Mouse (Mus musculus): ENCODE results near the gene Pigk. TPM values are rescaled to one million over a fixed set of nuclear protein-coding genes. Genes with fewer than 3 reads are reported as not detected.

The Pigk gene
- polyA plus RNA-seq, 1 experiment from 2014 or later, result 41.5 TPM

- ATAC-seq (ENCODE audit: low FRiP score, low read depth), result no peak
- H3K36me3 ChIP-seq, result no peaks in the 10 kb centered on the region
- H3K4me1 ChIP-seq, result peaks cover 14% of the 10 kb centered on the region
- H3K4me3 ChIP-seq, result no peak overlapping the region
- H3K4me2 ChIP-seq (replicated peaks), result no peak overlapping the region
- H3K27ac ChIP-seq (replicated peaks), result no peak overlapping the region
- H3K9me3 ChIP-seq, result no peaks in the 10 kb centered on the region
- WGBS, result 74% methylated on average over 3 of the region's 3 CpGs
- no peak overlapping the region for H3K9ac ChIP-seq (replicated peaks)
- H3K27me3 ChIP-seq, result no peaks in the 10 kb centered on the region
Measured at GRCm38 (mm10) chr3:152883556-152883955, 169.7 kb downstream of the Pigk start.

- no peak for ATAC-seq (ENCODE audit: low FRiP score, low read depth)
- Histone ChIP-seq H3K27me3 (no peaks in the 10 kb centered on the region), H3K9me3 (no peaks in the 10 kb centered on the region), H3K27ac (replicated peaks) (no peak overlapping the region), H3K4me2 (replicated peaks) (no peak overlapping the region), H3K36me3 (no peaks in the 10 kb centered on the region), H3K4me3 (no peak overlapping the region), H3K4me1 (peaks cover 9% of the 10 kb centered on the region; the same call in 1 of the 2 replicates), H3K9ac (replicated peaks) (no peak overlapping the region)
Measured at GRCm38 (mm10) chr3:152886749-152887148, 172.8 kb downstream of the Pigk start.

DNA sequence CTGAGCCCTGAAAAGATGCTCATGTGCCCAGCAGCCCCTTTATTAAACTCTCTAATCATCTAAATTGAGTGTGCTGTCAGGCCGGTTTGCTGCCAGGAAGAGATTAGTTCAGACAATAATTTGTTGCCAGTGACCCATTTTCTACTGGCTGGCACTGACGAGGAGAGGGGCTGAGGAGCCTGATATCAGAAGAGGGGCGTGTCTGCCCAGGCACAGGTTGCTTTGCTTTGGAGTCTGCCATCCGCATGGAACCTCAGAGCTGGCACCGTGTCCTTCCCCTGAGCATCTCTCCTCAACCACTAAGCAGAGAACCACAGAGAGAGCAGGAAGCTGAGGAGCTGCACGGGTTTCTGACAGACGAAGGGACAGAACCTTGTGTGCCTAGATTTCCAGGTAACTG lies 174.2 kb downstream of the Pigk start:
- no peak overlapping the region for H3K9ac ChIP-seq (replicated peaks)
- H3K4me3 ChIP-seq, result no peak overlapping the region
- H3K9me3 ChIP-seq, result no peaks in the 10 kb centered on the region
- H3K4me2 ChIP-seq (replicated peaks), result no peak overlapping the region
- H3K27ac ChIP-seq (replicated peaks), result no peak overlapping the region
- H3K4me1 ChIP-seq, result peaks cover 9% of the 10 kb centered on the region; the same call in 1 of the 2 replicates
- ATAC-seq (ENCODE audit: low FRiP score, low read depth), result no peak
- H3K36me3 ChIP-seq, result no peaks in the 10 kb centered on the region
- 80% methylated on average over 7 of the region's 7 CpGs for WGBS
- H3K27me3 ChIP-seq, result no peaks in the 10 kb centered on the region

DNA sequence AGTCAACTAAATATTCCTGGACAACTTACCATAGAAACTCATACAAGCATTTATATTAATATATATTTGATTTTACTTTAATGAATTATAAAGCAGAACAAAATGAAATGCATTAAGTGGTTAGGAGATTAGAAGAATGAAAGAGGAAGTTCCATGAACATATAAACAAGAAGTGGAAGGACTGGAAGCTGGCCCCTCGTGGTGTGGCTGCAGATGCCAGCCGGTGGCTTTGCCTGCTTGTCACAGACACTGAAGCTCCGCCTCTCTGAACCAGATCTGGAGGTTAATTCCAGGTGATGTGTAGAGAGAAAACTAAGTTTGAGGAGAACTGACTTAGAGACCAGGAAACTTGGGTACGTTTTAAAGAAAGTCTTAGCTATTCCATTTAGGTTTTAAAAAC lies 181.0 kb downstream of the Pigk start:
- Histone ChIP-seq H3K27ac (replicated peaks) (no peak overlapping the region), H3K4me2 (replicated peaks) (no peak overlapping the region), H3K36me3 (no peaks in the 10 kb centered on the region), H3K4me1 (no peaks in the 10 kb centered on the region), H3K9me3 (no peaks in the 10 kb centered on the region), H3K27me3 (no peaks in the 10 kb centered on the region), H3K9ac (replicated peaks) (no peak overlapping the region), H3K4me3 (no peak overlapping the region)
- no peak for ATAC-seq (ENCODE audit: low FRiP score, low read depth)
- 70% methylated on average over 4 of the region's 4 CpGs for WGBS

- Histone ChIP-seq H3K9ac (replicated peaks) (no peak overlapping the region), H3K9me3 (no peaks in the 10 kb centered on the region)
Measured at GRCm38 (mm10) chr3:152896111-152896510, 182.2 kb downstream of the Pigk start.

GRCm38 (mm10) chr3:152897196-152897595 lies 183.3 kb downstream of the Pigk start:
- WGBS, result 83% methylated on average over 5 of the region's 5 CpGs
- no peak overlapping the region for H3K9ac ChIP-seq (replicated peaks)
- no peak overlapping the region for H3K27ac ChIP-seq (replicated peaks)
- H3K4me3 ChIP-seq, result no peak overlapping the region
- no peaks in the 10 kb centered on the region for H3K36me3 ChIP-seq
- H3K9me3 ChIP-seq, result no peaks in the 10 kb centered on the region
- no peak overlapping the region for H3K4me2 ChIP-seq (replicated peaks)
- H3K4me1 ChIP-seq, result no peaks in the 10 kb centered on the region
- no peak for ATAC-seq (ENCODE audit: low FRiP score, low read depth)
- no peaks in the 10 kb centered on the region for H3K27me3 ChIP-seq

More at GRCm38 (mm10) chr3:152896111-152896510, 182.2 kb downstream of the Pigk start:
- H3K4me2 ChIP-seq (replicated peaks), result no peak overlapping the region
- H3K27ac ChIP-seq (replicated peaks), result no peak overlapping the region
- H3K4me3 ChIP-seq, result no peak overlapping the region
- WGBS, result 72% methylated on average over 3 of the region's 3 CpGs
- H3K27me3 ChIP-seq, result no peaks in the 10 kb centered on the region
- H3K36me3 ChIP-seq, result no peaks in the 10 kb centered on the region
- no peaks in the 10 kb centered on the region for H3K4me1 ChIP-seq
- ATAC-seq (ENCODE audit: low FRiP score, low read depth), result no peak

- Histone ChIP-seq H3K4me2 (replicated peaks) (no peak overlapping the region), H3K4me3 (no peak overlapping the region), H3K9ac (replicated peaks) (no peak overlapping the region), H3K27ac (replicated peaks) (no peak overlapping the region), H3K4me1 (no peaks in the 10 kb centered on the region), H3K36me3 (no peaks in the 10 kb centered on the region), H3K9me3 (no peaks in the 10 kb centered on the region), H3K27me3 (no peaks in the 10 kb centered on the region)
- ATAC-seq (ENCODE audit: low FRiP score, low read depth), result no peak
- 95% methylated on average over 9 of the region's 9 CpGs for WGBS
Measured at GRCm38 (mm10) chr3:152898906-152899305, 185.0 kb downstream of the Pigk start.

DNA sequence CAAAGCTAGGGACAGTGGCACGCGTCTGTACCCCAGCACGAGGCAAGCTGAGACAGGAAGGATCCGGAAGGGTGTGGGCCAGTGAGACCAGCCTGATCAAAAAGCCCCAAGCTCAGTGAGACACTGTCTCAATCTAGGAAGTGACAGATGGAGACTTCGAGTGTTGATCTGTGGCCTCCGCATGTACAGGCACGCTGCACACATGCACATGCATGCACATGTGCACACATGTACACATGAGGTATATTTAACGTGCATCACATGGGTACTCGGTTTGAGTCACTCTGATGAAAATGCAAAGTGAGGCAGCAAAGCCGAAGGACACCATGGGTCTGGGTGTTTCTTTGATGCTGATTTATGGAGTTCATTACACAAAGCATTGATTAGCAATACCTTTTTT lies 191.1 kb downstream of the Pigk start:
- H3K9ac ChIP-seq (replicated peaks), result no peak overlapping the region
- H3K4me2 ChIP-seq (replicated peaks), result no peak overlapping the region
- no peak for ATAC-seq (ENCODE audit: low FRiP score, low read depth)
- no peaks in the 10 kb centered on the region for H3K27me3 ChIP-seq
- no peaks in the 10 kb centered on the region for H3K4me1 ChIP-seq
- no peaks in the 10 kb centered on the region for H3K9me3 ChIP-seq
- no peaks in the 10 kb centered on the region for H3K36me3 ChIP-seq
- no peak overlapping the region for H3K27ac ChIP-seq (replicated peaks)
- no peak overlapping the region for H3K4me3 ChIP-seq
- WGBS, result 93% methylated on average over 10 of the region's 10 CpGs

GRCm38 (mm10) chr3:152905800-152906199 lies 191.9 kb downstream of the Pigk start:
- 65% methylated on average over 10 of the region's 10 CpGs for WGBS

DNA sequence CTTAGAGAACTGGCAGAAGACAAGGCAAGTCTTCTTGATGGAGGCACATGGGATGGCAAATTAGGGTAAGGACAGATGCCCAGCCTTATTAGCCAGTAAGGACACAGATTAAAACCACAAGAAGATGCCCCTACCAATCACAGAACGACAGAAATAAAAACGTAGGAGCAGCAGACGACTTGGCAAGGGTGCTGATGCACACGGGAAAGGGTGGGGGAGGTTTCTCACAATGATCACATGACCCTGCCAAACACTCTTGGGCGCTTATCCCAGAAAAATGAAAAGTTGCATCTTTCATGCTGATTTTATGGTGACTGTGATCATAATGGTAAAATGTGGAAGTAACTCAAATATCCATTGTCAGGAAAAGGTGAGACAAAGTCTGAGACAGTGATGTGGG lies 193.2 kb downstream of the Pigk start:
- Histone ChIP-seq H3K36me3 (no peaks in the 10 kb centered on the region), H3K9me3 (no peaks in the 10 kb centered on the region), H3K9ac (replicated peaks) (no peak overlapping the region), H3K27ac (replicated peaks) (no peak overlapping the region), H3K27me3 (no peaks in the 10 kb centered on the region), H3K4me3 (no peak overlapping the region), H3K4me2 (replicated peaks) (no peak overlapping the region), H3K4me1 (no peaks in the 10 kb centered on the region)
- WGBS, result 89% methylated on average over 5 of the region's 5 CpGs
- no peak for ATAC-seq (ENCODE audit: low FRiP score, low read depth)

More at GRCm38 (mm10) chr3:152905800-152906199, 191.9 kb downstream of the Pigk start:
- H3K9me3 ChIP-seq, result no peaks in the 10 kb centered on the region
- H3K4me1 ChIP-seq, result no peaks in the 10 kb centered on the region
- no peak overlapping the region for H3K4me3 ChIP-seq
- no peaks in the 10 kb centered on the region for H3K27me3 ChIP-seq
- H3K36me3 ChIP-seq, result no peaks in the 10 kb centered on the region
- H3K9ac ChIP-seq (replicated peaks), result no peak overlapping the region
- no peak for ATAC-seq (ENCODE audit: low FRiP score, low read depth)
- H3K27ac ChIP-seq (replicated peaks), result no peak overlapping the region
- no peak overlapping the region for H3K4me2 ChIP-seq (replicated peaks)

GRCm38 (mm10) chr3:152907683-152908082 lies 193.8 kb downstream of the Pigk start:
- no peaks in the 10 kb centered on the region for H3K36me3 ChIP-seq
- no peaks in the 10 kb centered on the region for H3K4me1 ChIP-seq
- 85% methylated on average over 5 of the region's 5 CpGs for WGBS
- ATAC-seq (ENCODE audit: low FRiP score, low read depth), result no peak
- no peaks in the 10 kb centered on the region for H3K27me3 ChIP-seq
- no peak overlapping the region for H3K9ac ChIP-seq (replicated peaks)
- H3K4me3 ChIP-seq, result no peak overlapping the region
- H3K27ac ChIP-seq (replicated peaks), result no peak overlapping the region
- H3K4me2 ChIP-seq (replicated peaks), result no peak overlapping the region
- H3K9me3 ChIP-seq, result no peaks in the 10 kb centered on the region

- Histone ChIP-seq H3K27ac (replicated peaks) (no peak overlapping the region), H3K4me2 (replicated peaks) (no peak overlapping the region), H3K36me3 (no peaks in the 10 kb centered on the region), H3K4me3 (no peak overlapping the region), H3K27me3 (no peaks in the 10 kb centered on the region), H3K9me3 (no peaks in the 10 kb centered on the region), H3K9ac (replicated peaks) (no peak overlapping the region), H3K4me1 (no peaks in the 10 kb centered on the region)
- no peak for ATAC-seq (ENCODE audit: low FRiP score, low read depth)
- WGBS, result 94% methylated on average over 4 of the region's 4 CpGs
Measured at GRCm38 (mm10) chr3:152911578-152911977, 197.7 kb downstream of the Pigk start.
